In genomic region chr16:43235721-43236159, GRCm38 (mm10) we compare ENCODE assay signal across 10 mouse cellular contexts.
DNase-seq lines count a peak whose midpoint lies in the region; ATAC-seq and TF ChIP-seq lines count a peak whose summit lies in the region.
"Had no signal": no experiment of that assay in that cellular context is flagged by ENCODE, and none has a peak within 500 bp of the region (broad histone marks: within the 10 kb centered on the region; RNA-seq: fewer than 3 reads in every experiment).

No protein-coding gene starts in this region.

- peaks cover 5% of the 10 kb centered on the region; the same call in 1 of the 2 replicates for H3K79me2 ChIP-seq in liver, adult 2 months (ENCODE audit: control insufficient read depth, insufficient read depth, low read length)

- no peak overlapping the region for H3K4me3 ChIP-seq in forebrain, embryonic 10.5 days
- H3K4me3 ChIP-seq in forebrain, embryonic 11.5 days (ENCODE audit: low read depth, low read length), result no peak overlapping the region
- peak overlapping the region; percentile 61 for H3K4me3 ChIP-seq in liver, adult 2 months (ENCODE audit: insufficient read depth, low read depth, low read length)
- H3K4me3 ChIP-seq in liver, embryonic 11.5 days (ENCODE audit: low read depth, low read length), result no peak overlapping the region
- no peak overlapping the region for H3K4me3 ChIP-seq in intestine, postnatal 0 days (ENCODE audit: low read depth, low read length)
- H3K4me3 ChIP-seq: heart, embryonic 12.5 days; liver, embryonic 15.5 days had no signal

- TF ChIP-seq CTCF in liver, adult 2 months (IDR thresholded peaks at IDR 0.05; ENCODE audit: low read depth, low read length), result no peak
- TF ChIP-seq CTCF in intestine, postnatal 0 days (IDR thresholded peaks at IDR 0.05; ENCODE audit: low read depth), result no peak

- no peaks in the 10 kb centered on the region for H3K9me3 ChIP-seq in forebrain, embryonic 10.5 days
- no peaks in the 10 kb centered on the region for H3K9me3 ChIP-seq in forebrain, embryonic 11.5 days (ENCODE audit: control insufficient read depth, low read length)
- no peaks in the 10 kb centered on the region for H3K9me3 ChIP-seq in liver, embryonic 11.5 days (ENCODE audit: control insufficient read depth, low read length)
- H3K9me3 ChIP-seq in intestine, postnatal 0 days (ENCODE audit: control insufficient read depth), result no peaks in the 10 kb centered on the region
- H3K9me3 ChIP-seq: heart, embryonic 12.5 days; liver, embryonic 15.5 days had no signal

- no peaks in the 10 kb centered on the region for H3K27me3 ChIP-seq in forebrain, embryonic 10.5 days (ENCODE audit: poor library complexity, severe bottlenecking)
- no peaks in the 10 kb centered on the region for H3K27me3 ChIP-seq in forebrain, embryonic 11.5 days (ENCODE audit: control insufficient read depth, insufficient read depth, low read length)
- no peaks in the 10 kb centered on the region for H3K27me3 ChIP-seq in liver, adult 2 months (ENCODE audit: control insufficient read depth, insufficient read depth, low read length)
- no peaks in the 10 kb centered on the region for H3K27me3 ChIP-seq in liver, embryonic 11.5 days (replicated peaks; ENCODE audit: control insufficient read depth, insufficient read depth, low read length)
- H3K27me3 ChIP-seq in intestine, postnatal 0 days (replicated peaks; ENCODE audit: control insufficient read depth, insufficient read depth, low read length), result no peaks in the 10 kb centered on the region
- H3K27me3 ChIP-seq: heart, embryonic 12.5 days; liver, embryonic 15.5 days had no signal

- no peak for DNase-seq in forebrain, embryonic 10.5 days (ENCODE audit: extremely low spot score, low spot score)
- no peak for DNase-seq in forebrain, embryonic 11.5 days (ENCODE audit: low spot score)
- peak; percentile 80 for DNase-seq in liver, adult 2 months (ENCODE audit: extremely low read depth, low read depth, low spot score)
- DNase-seq in liver, embryonic 11.5 days (ENCODE audit: low spot score), result no peak
- peak; percentile 10 for DNase-seq in lung, postnatal 25 days (ENCODE audit: low spot score)
- DNase-seq in right cerebral cortex, postnatal 36 days (ENCODE audit: low spot score in 2 of 2), result no peak
- no peak for DNase-seq in adrenal gland, adult 8-10 months

- peaks cover 12% of the 10 kb centered on the region for H3K4me1 ChIP-seq in forebrain, embryonic 10.5 days
- H3K4me1 ChIP-seq in forebrain, embryonic 11.5 days (replicated peaks; ENCODE audit: control insufficient read depth, insufficient read depth, low read length), result peaks cover 6% of the 10 kb centered on the region
- peaks cover 23% of the 10 kb centered on the region for H3K4me1 ChIP-seq in liver, adult 2 months (ENCODE audit: control insufficient read depth, insufficient read depth, low read length)
- H3K4me1 ChIP-seq in liver, embryonic 11.5 days (replicated peaks; ENCODE audit: control insufficient read depth, insufficient read depth, low read length), result no peaks in the 10 kb centered on the region
- no peaks in the 10 kb centered on the region for H3K4me1 ChIP-seq in intestine, postnatal 0 days (replicated peaks; ENCODE audit: control insufficient read depth, insufficient read depth, low read length)
- H3K4me1 ChIP-seq: heart, embryonic 12.5 days; liver, embryonic 15.5 days had no signal

- TF ChIP-seq POLR2A in liver, adult 2 months (IDR thresholded peaks at IDR 0.05; ENCODE audit: extremely low read depth, insufficient read depth, low read length), result no peak

- H3K36me3 ChIP-seq in forebrain, embryonic 10.5 days (replicated peaks), result no peaks in the 10 kb centered on the region
- H3K36me3 ChIP-seq in forebrain, embryonic 11.5 days (ENCODE audit: control insufficient read depth, insufficient read depth, low read length), result no peaks in the 10 kb centered on the region
- no peaks in the 10 kb centered on the region; the same call in 1 of the 2 replicates for H3K36me3 ChIP-seq in liver, adult 2 months (ENCODE audit: control insufficient read depth, insufficient read depth, low read length)
- no peaks in the 10 kb centered on the region for H3K36me3 ChIP-seq in liver, embryonic 11.5 days (ENCODE audit: control insufficient read depth, insufficient read depth, low read length)
- no peaks in the 10 kb centered on the region for H3K36me3 ChIP-seq in intestine, postnatal 0 days (ENCODE audit: control insufficient read depth, insufficient read depth)
- H3K36me3 ChIP-seq: heart, embryonic 12.5 days; liver, embryonic 15.5 days had no signal

- no peak for ATAC-seq in forebrain, embryonic 11.5 days (replicated peaks; ENCODE audit: low FRiP score)
- ATAC-seq in liver, embryonic 11.5 days (replicated peaks; ENCODE audit: low FRiP score), result no peak
- ATAC-seq in intestine, postnatal 0 days, result no peak

- H3K4me2 ChIP-seq in forebrain, embryonic 11.5 days (ENCODE audit: low read depth, low read length, severe bottlenecking), result no peak overlapping the region
- no peak overlapping the region for H3K4me2 ChIP-seq in liver, embryonic 11.5 days
- peak overlapping the region; percentile 24 for H3K4me2 ChIP-seq in intestine, postnatal 0 days (replicated peaks; ENCODE audit: low read depth)
- H3K4me2 ChIP-seq: heart, embryonic 12.5 days; liver, embryonic 15.5 days had no signal

- H3K9ac ChIP-seq in forebrain, embryonic 11.5 days (ENCODE audit: low read length), result no peak overlapping the region; the same call in 1 of the 2 replicates
- H3K9ac ChIP-seq in liver, adult 2 months (ENCODE audit: low read depth, low read length), result peak overlapping the region; percentile 88
- H3K9ac ChIP-seq in liver, embryonic 11.5 days (ENCODE audit: low read depth, low read length), result no peak overlapping the region
- no peak overlapping the region for H3K9ac ChIP-seq in intestine, postnatal 0 days (ENCODE audit: low read depth, low read length)
- H3K9ac ChIP-seq: heart, embryonic 12.5 days; liver, embryonic 15.5 days had no signal

- 67% methylated on average over 8 of the region's 8 CpGs for WGBS in forebrain, embryonic 10.5 days
- WGBS in forebrain, embryonic 11.5 days, result 51% methylated on average over 8 of the region's 8 CpGs
- 15% methylated on average over 8 of the region's 8 CpGs for WGBS in liver, adult 2 months
- WGBS in liver, embryonic 11.5 days, result 76% methylated on average over 8 of the region's 8 CpGs
- WGBS in intestine, postnatal 0 days, result 48% methylated on average over 8 of the region's 8 CpGs

- H3K27ac ChIP-seq in forebrain, embryonic 10.5 days, result peak overlapping the region; percentile 4; the same call in 1 of the 2 replicates
- no peak overlapping the region for H3K27ac ChIP-seq in forebrain, embryonic 11.5 days (ENCODE audit: low read depth, low read length)
- peak overlapping the region; percentile 92 for H3K27ac ChIP-seq in liver, adult 2 months (replicated peaks; ENCODE audit: insufficient read depth, low read depth, low read length)
- H3K27ac ChIP-seq in liver, embryonic 11.5 days (ENCODE audit: low read depth, low read length), result no peak overlapping the region
- no peak overlapping the region for H3K27ac ChIP-seq in intestine, postnatal 0 days (ENCODE audit: low read depth, low read length)
- H3K27ac ChIP-seq: liver, embryonic 15.5 days had no signal

Comparison
In these comparisons a context has a peak if more than half of its experiments do, and no peak if none do; other contexts are left out.
1. DNase-seq: peak in liver, adult 2 months (single experiment) and lung, postnatal 25 days (single experiment); none in forebrain, embryonic 10.5 days (single experiment), forebrain, embryonic 11.5 days (single experiment), liver, embryonic 11.5 days (single experiment), right cerebral cortex, postnatal 36 days (0 of 2) and adrenal gland, adult 8-10 months (single experiment).
2. H3K27ac ChIP-seq: peak in forebrain, embryonic 10.5 days (single experiment) and liver, adult 2 months (single experiment); none in forebrain, embryonic 11.5 days (single experiment), liver, embryonic 11.5 days (single experiment) and intestine, postnatal 0 days (single experiment).